Mouse (Mus musculus): ENCODE results near the gene Upf1.

- TF ChIP-seq CTCF (IDR thresholded peaks at IDR 0.05; ENCODE audit: extremely low read depth, insufficient read depth, low read length) (no peak), POLR2A (IDR thresholded peaks at IDR 0.05; ENCODE audit: extremely low read depth, insufficient read depth, low read length) (no peak)
These were observed 67.8 kb downstream of the Upf1 start for GRCm38 (mm10) chr8:70285304-70285703.

All from cortical plate, adult 2 months (tissue).